Mouse (Mus musculus) intestine, embryonic 15.5 days (tissue): Measurements from ENCODE around the gene Acrbp. TPM values are rescaled to one million over a fixed set of nuclear protein-coding genes. Genes with fewer than 3 reads are reported as not detected.
A peak's percentile ranks its signal among the peaks of the same experiment; 100 is the strongest.
"Not testable (repeated sequence)": the region's sequence is repeated elsewhere in the genome, so short reads cannot be mapped to it uniquely, and the experiment has no call there.

Source experiments
- ATAC-seq: fragments of 200-750 bp; cut with Nextera tagmentation; 2 replicates; pipeline ENCODE4 v1.8.0; 2017; ENCODE audit warnings: moderate TSS enrichment, moderate library complexity
- H3K27ac ChIP-seq: fragments of 300-500 bp; sonication (generic); 2 replicates; pipeline ENCODE4 v1.5.1; 2015; ENCODE audit warnings: mild to moderate bottlenecking, inconsistent platforms
- H3K27me3 ChIP-seq: fragments of 300-500 bp; sonication (generic); replicated peaks from 2 replicates; pipeline ENCODE4 v1.6.1; 2015; ENCODE audit warnings: inconsistent platforms
- H3K36me3 ChIP-seq: fragments of 300-500 bp; sonication (generic); 2 replicates; pipeline ENCODE4 v1.6.1; 2015; ENCODE audit warnings: inconsistent platforms
- H3K4me1 ChIP-seq: fragments of 300-500 bp; sonication (generic); replicated peaks from 2 replicates; pipeline ENCODE4 v1.6.1; 2015; ENCODE audit warnings: inconsistent platforms
- H3K4me2 ChIP-seq: fragments of 300-500 bp; sonication (generic); replicated peaks from 2 replicates; pipeline ENCODE4 v1.6.1; 2015; ENCODE audit warnings: mild to moderate bottlenecking, inconsistent platforms
- H3K4me3 ChIP-seq: fragments of 300-500 bp; sonication (generic); replicated peaks from 2 replicates; pipeline ENCODE4 v1.5.1; 2015; ENCODE audit warnings: inconsistent platforms
- H3K9ac ChIP-seq: fragments of 300-500 bp; sonication (generic); 2 replicates; pipeline ENCODE4 v1.6.1; 2015; ENCODE audit warnings: inconsistent platforms
- H3K9me3 ChIP-seq: fragments of 300-500 bp; sonication (generic); 2 replicates; pipeline ENCODE4 v1.6.1; 2016; ENCODE audit warnings: inconsistent platforms
- WGBS: fragments of 180-500 bp; shearing (Covaris S2); methylation state at CpG from one replicate; pipeline ENCODE4 v1.1.7; 2015; 5-methylcytosine and 5-hydroxymethylcytosine counted together
- polyA plus RNA-seq: library from polyadenylated mRNA; unstranded; fragments of >200 nt; fragmentation: Nextera tagmentation; extraction: Ambion mirVana; gene quantifications from 2 replicates; pipeline ENCODE4 v1.2.1, GENCODE M21; 2015

The Acrbp gene
- polyA plus RNA-seq, 1 experiment from 2014 or later: 8.5 TPM

DNA sequence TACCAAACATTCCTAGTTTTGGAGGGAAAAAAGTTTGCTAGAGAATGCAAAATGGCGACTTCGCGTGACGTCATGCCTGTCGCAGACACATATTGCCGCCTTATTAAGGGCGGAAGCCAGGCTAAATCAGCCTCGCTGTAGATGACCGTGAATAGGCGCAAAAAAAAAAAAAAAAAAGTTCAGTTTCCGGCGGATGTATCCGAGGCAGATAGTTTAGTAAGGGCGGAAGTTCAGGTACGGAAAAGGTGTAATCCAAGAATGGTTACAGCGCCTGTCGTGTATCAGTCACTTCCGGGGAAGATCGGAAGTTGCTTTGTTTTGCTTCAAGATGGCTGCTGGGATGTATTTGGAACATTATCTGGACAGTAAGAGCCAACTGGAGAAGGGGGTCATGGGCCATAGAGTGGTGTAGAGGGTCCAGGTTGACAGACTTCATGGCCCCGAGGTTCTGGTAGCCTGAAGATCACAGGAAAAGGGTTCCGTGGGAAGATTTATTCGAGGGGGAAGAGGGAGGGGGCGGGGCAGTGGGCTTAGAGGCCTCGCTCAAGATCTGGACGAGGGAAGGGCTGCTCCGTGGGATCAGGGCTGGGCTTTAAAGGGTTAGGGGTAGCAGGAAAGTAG lies 9.8 kb upstream of the Acrbp start, which contains the start of gene Ing4:
Ing4 (plus strand) TSS at position 228 of the 621 bp plus-strand sequence.
- H3K4me2 ChIP-seq: peak within 1 kb of the TSS; percentile 65
- peak within 1 kb of the TSS; percentile 65 for H3K27ac ChIP-seq
- H3K36me3 ChIP-seq: peaks cover 22% of the 10 kb centered on the region
- peak; percentile 98 for ATAC-seq
- peak within 1 kb of the TSS; percentile 67 for H3K9ac ChIP-seq
- no peaks in the 10 kb centered on the region for H3K4me1 ChIP-seq
- H3K4me3 ChIP-seq: peak within 1 kb of the TSS; percentile 68
- no peaks in the 10 kb centered on the region for H3K27me3 ChIP-seq
- H3K9me3 ChIP-seq: no peaks in the 10 kb centered on the region
- under 1% methylated on average over 26 of the region's 26 CpGs for WGBS

- Histone ChIP-seq H3K27ac (peak overlapping the region; percentile 58), H3K9ac (peak overlapping the region; percentile 67), H3K4me1 (no peaks in the 10 kb centered on the region), H3K36me3 (peaks cover 18% of the 10 kb centered on the region), H3K4me3 (peak overlapping the region; percentile 68), H3K27me3 (no peaks in the 10 kb centered on the region), H3K9me3 (no peaks in the 10 kb centered on the region), H3K4me2 (peak overlapping the region; percentile 65)
- no peak for ATAC-seq
- 11% methylated on average over 7 of the region's 7 CpGs for WGBS
Observed at GRCm38 (mm10) chr6:125040221-125040620, 9.3 kb upstream of the Acrbp start.

GRCm38 (mm10) chr6:125041047-125041446 lies 8.4 kb upstream of the Acrbp start:
- Histone ChIP-seq H3K9me3 (no peaks in the 10 kb centered on the region), H3K4me3 (0 out of 2 replicates have a peak overlapping the region, but pooled peaks have one; percentile 68), H3K27ac (no peak overlapping the region), H3K36me3 (peaks cover 13% of the 10 kb centered on the region), H3K4me1 (no peaks in the 10 kb centered on the region), H3K9ac (no peak overlapping the region), H3K4me2 (no peak overlapping the region), H3K27me3 (no peaks in the 10 kb centered on the region)
- WGBS: 72% methylated on average over 7 of the region's 7 CpGs
- ATAC-seq: no peak

GRCm38 (mm10) chr6:125042081-125042480 lies 7.4 kb upstream of the Acrbp start:
- no peak for ATAC-seq
- H3K9me3 ChIP-seq: no peaks in the 10 kb centered on the region
- no peak overlapping the region for H3K4me2 ChIP-seq
- H3K36me3 ChIP-seq: peaks cover 13% of the 10 kb centered on the region
- H3K4me1 ChIP-seq: no peaks in the 10 kb centered on the region
- H3K27me3 ChIP-seq: no peaks in the 10 kb centered on the region
- no peak overlapping the region for H3K4me3 ChIP-seq
- H3K27ac ChIP-seq: no peak overlapping the region
- WGBS: 91% methylated on average over 7 of the region's 7 CpGs
- no peak overlapping the region for H3K9ac ChIP-seq

GRCm38 (mm10) chr6:125046691-125047090 lies 2.8 kb upstream of the Acrbp start:
- no peaks in the 10 kb centered on the region for H3K4me1 ChIP-seq
- H3K27ac ChIP-seq: no peak overlapping the region
- H3K36me3 ChIP-seq: peaks cover 40% of the 10 kb centered on the region
- WGBS: 29% methylated on average over 5 of the region's 5 CpGs
- ATAC-seq: peak; percentile 44
- no peak overlapping the region for H3K4me2 ChIP-seq
- H3K9ac ChIP-seq: no peak overlapping the region
- H3K27me3 ChIP-seq: no peaks in the 10 kb centered on the region
- H3K4me3 ChIP-seq: no peak overlapping the region
- no peaks in the 10 kb centered on the region for H3K9me3 ChIP-seq

- Histone ChIP-seq H3K4me2 (no peak overlapping the region), H3K27me3 (no peaks in the 10 kb centered on the region), H3K9ac (no peak overlapping the region), H3K36me3 (peaks cover 36% of the 10 kb centered on the region), H3K27ac (no peak overlapping the region), H3K4me3 (no peak overlapping the region), H3K9me3 (no peaks in the 10 kb centered on the region), H3K4me1 (no peaks in the 10 kb centered on the region)
- no peak for ATAC-seq
- 62% methylated on average over 5 of the region's 5 CpGs for WGBS
Observed at GRCm38 (mm10) chr6:125051237-125051636, 1.7 kb downstream of the Acrbp start.

DNA sequence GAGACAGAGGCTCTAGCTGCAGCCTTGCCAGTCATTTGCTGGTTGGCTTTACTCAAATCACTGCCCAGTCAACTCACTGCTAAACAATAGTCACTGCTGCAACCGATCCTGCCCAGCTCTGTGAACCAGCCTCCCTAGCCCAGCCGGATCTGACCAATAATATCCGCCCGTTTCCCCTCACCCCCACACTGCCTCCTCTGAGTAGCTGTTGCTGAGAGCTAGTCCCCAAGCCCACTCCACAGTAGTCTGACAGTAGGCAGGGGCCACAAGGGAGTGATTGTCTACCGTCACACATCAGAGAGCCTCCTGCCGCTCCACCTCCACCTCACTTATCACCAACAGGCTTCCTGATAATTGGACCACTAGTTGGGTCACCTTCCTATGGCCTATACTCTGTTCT lies 12.0 kb downstream of the Acrbp start:
- no peak overlapping the region for H3K4me3 ChIP-seq
- no peak overlapping the region for H3K4me2 ChIP-seq
- H3K9me3 ChIP-seq: no peaks in the 10 kb centered on the region
- no peaks in the 10 kb centered on the region for H3K27me3 ChIP-seq
- no peaks in the 10 kb centered on the region for H3K36me3 ChIP-seq
- ATAC-seq: no peak
- H3K9ac ChIP-seq: no peak overlapping the region
- H3K4me1 ChIP-seq: peaks cover 6% of the 10 kb centered on the region
- WGBS: 32% methylated on average over 6 of the region's 6 CpGs
- no peak overlapping the region for H3K27ac ChIP-seq

DNA sequence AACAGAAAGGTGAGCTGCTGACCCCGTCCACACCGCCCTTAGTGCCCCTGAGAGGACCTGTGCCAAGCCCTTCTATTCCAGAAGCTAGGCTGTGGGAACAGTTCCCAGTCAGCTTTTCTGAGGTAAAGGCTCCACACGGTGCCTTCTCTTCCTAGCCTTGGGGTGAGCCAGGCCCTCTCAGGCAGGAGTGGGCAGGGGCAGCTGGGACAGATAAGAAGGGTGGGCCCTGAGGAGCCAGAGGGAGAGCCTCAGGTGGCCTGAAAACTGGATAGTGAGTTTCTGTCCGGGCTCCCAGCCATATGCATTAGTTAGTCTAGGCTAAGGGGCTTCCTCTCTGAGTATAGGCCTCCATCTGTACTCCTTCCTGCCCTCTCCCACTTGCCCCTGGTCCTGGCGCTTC lies 13.0 kb downstream of the Acrbp start:
- no peaks in the 10 kb centered on the region for H3K27me3 ChIP-seq
- peaks cover 6% of the 10 kb centered on the region for H3K4me1 ChIP-seq
- no peak for ATAC-seq
- 78% methylated on average over 5 of the region's 5 CpGs for WGBS
- no peak overlapping the region for H3K27ac ChIP-seq
- H3K36me3 ChIP-seq: no peaks in the 10 kb centered on the region
- H3K9ac ChIP-seq: no peak overlapping the region
- H3K4me2 ChIP-seq: no peak overlapping the region
- no peaks in the 10 kb centered on the region for H3K9me3 ChIP-seq
- no peak overlapping the region for H3K4me3 ChIP-seq

- no peaks in the 10 kb centered on the region for H3K9me3 ChIP-seq
- no peak overlapping the region for H3K9ac ChIP-seq
- peaks cover 6% of the 10 kb centered on the region for H3K4me1 ChIP-seq
- H3K4me2 ChIP-seq: no peak overlapping the region
- no peak overlapping the region for H3K27ac ChIP-seq
- ATAC-seq: peak; percentile 43; the same call in 1 of the 2 replicates
- WGBS: 72% methylated on average over 6 of the region's 6 CpGs
- H3K4me3 ChIP-seq: no peak overlapping the region
- H3K27me3 ChIP-seq: no peaks in the 10 kb centered on the region
- H3K36me3 ChIP-seq: no peaks in the 10 kb centered on the region
Observed at GRCm38 (mm10) chr6:125063906-125064305, 14.4 kb downstream of the Acrbp start.

DNA sequence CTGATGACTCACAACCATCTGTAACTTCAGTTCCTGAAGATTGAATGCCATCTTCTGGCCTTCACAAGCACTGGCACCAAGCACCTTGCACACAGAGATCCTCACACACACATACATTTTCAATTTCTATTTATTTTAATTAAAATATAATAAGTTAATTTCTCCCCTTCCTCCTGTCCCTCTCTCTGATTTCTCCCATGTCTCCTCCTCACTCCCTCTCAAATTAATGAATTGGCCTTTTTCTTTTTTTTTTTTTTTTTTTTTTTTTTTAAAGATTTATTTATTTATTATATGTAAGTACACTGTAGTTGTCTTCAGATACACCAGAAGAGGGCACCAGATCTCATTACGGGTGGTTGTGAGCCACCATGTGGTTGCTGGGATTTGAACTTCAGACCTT lies 15.7 kb downstream of the Acrbp start:
- not testable (repeated sequence) for H3K36me3 ChIP-seq, H3K4me2 ChIP-seq, H3K9ac ChIP-seq, H3K4me1 ChIP-seq, H3K4me3 ChIP-seq, H3K27me3 ChIP-seq, ATAC-seq, H3K27ac ChIP-seq, H3K9me3 ChIP-seq
- WGBS: no CpG with 5 or more reads among the region's 1 CpGs

DNA sequence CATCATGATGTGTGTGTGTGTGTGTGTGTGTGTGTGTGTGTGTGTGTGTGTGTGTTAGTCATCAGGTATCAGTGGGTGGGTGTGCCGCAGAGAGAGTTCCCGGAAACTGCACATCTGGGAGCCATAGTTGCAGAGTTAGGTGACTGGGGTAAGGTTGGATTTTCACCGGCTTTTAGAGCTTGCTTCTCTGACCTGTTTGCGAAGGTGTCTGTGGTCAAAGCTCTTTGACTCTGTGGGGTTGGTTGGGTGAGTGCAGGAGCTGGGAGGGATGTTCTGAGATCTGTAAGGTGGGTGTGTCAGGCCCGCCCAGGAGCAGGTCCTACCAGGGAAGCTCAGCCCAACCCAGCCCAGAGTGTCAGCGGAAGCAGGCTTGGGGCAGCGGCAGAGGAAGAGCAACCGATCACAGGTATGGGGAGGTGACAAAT lies 18.1 kb downstream of the Acrbp start, which contains the start of gene Lpar5:
Lpar5 (plus strand) TSS at position 350 of the 425 bp plus-strand sequence.
- 35% methylated on average over 8 of the region's 8 CpGs for WGBS
- Histone ChIP-seq H3K9ac (no peak within 1 kb of the TSS), H3K27ac (no peak within 1 kb of the TSS), H3K4me2 (peak within 1 kb of the TSS; percentile 42), H3K4me1 (peaks cover 8% of the 10 kb centered on the region), H3K9me3 (no peaks in the 10 kb centered on the region), H3K27me3 (no peaks in the 10 kb centered on the region), H3K36me3 (no peaks in the 10 kb centered on the region), H3K4me3 (peak within 1 kb of the TSS; percentile 28)
- peak; percentile 61; the same call in 1 of the 2 replicates for ATAC-seq

- H3K4me2 ChIP-seq: peak overlapping the region; percentile 26
- peak overlapping the region; percentile 78 for H3K27ac ChIP-seq
- peak overlapping the region; percentile 1; the same call in 1 of the 2 replicates for H3K9ac ChIP-seq
- H3K9me3 ChIP-seq: no peaks in the 10 kb centered on the region
- H3K4me3 ChIP-seq: 0 out of 2 replicates have a peak overlapping the region, but pooled peaks have one; percentile 6
- ATAC-seq: peak; percentile 86
- H3K4me1 ChIP-seq: peaks cover 8% of the 10 kb centered on the region
- H3K36me3 ChIP-seq: no peaks in the 10 kb centered on the region
- no peaks in the 10 kb centered on the region for H3K27me3 ChIP-seq
- WGBS: 70% methylated on average over 18 of the region's 18 CpGs
Observed at GRCm38 (mm10) chr6:125071170-125071895, 21.8 kb downstream of the Acrbp start.
